Mouse (Mus musculus) embryonic fibroblast, embryonic 13.5 days (primary cell): ENCODE data around the gene Cfap73. TPM values are rescaled to one million over a fixed set of nuclear protein-coding genes. Genes with fewer than 3 reads are reported as not detected.

ENCODE experiments used
- H3K27ac ChIP-seq: 2 replicates; pipeline ENCODE4 v1.5.1; 2012; ENCODE audit warnings: low read length, control low read depth, inconsistent platforms; ENCODE audit not compliant: insufficient read depth
- H3K4me1 ChIP-seq: 2 replicates; pipeline ENCODE4 v1.6.1; 2011; ENCODE audit warnings: low read length; ENCODE audit not compliant: control insufficient read depth, insufficient read depth
- H3K4me3 ChIP-seq: 2 replicates; pipeline ENCODE4 v1.5.1; 2011; ENCODE audit warnings: mild to moderate bottlenecking, control low read depth, low read length; ENCODE audit not compliant: insufficient read depth
- CTCF ChIP-seq: IDR thresholded peaks from 2 replicates; pipeline ENCODE4 v1.5.1; 2011; ENCODE audit warnings: mild to moderate bottlenecking, control low read depth, low read length, moderate library complexity, borderline replicate concordance; ENCODE audit not compliant: insufficient read depth
- POLR2A ChIP-seq: IDR thresholded peaks from 2 replicates; pipeline ENCODE4 v1.6.1; 2011; ENCODE audit warnings: low read depth, mild to moderate bottlenecking, control low read depth, low read length, moderate library complexity
- polyA plus RNA-seq: library from polyadenylated mRNA; stranded (reverse); fragments of >200 nt; gene quantifications from 2 replicates; pipeline ENCODE4 v1.2.4, GENCODE M21; 2011; ENCODE audit warnings: low read depth; ENCODE audit not compliant: missing spikeins, insufficient read length

The Cfap73 gene
- polyA plus RNA-seq, 1 experiment = not detected

DNA sequence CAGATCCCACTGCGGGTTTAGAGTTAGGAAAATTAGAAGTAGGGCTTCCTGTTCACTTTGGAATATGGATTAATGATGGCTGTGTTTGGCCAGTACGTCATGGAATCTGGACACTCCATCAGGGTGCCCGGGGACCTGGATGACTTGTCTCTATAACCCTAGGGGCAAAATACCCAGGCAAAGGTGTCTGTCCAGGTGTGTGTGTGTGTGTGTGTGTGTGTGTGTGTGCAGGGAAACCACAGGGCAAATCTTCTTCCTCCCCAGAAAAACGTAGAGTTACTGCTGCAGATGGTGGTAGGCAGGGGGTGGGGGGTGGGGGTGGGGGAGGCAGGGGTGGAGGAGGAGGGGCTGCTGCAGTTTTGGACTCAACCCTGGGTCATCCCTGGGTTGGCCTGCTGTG is 13.3 kb upstream of the Cfap73 start:
- Histone ChIP-seq H3K4me1 (no peaks in the 10 kb centered on the region), H3K4me3 (no peak overlapping the region), H3K27ac (no peak overlapping the region)
- TF ChIP-seq CTCF (no peak), POLR2A (no peak)

DNA sequence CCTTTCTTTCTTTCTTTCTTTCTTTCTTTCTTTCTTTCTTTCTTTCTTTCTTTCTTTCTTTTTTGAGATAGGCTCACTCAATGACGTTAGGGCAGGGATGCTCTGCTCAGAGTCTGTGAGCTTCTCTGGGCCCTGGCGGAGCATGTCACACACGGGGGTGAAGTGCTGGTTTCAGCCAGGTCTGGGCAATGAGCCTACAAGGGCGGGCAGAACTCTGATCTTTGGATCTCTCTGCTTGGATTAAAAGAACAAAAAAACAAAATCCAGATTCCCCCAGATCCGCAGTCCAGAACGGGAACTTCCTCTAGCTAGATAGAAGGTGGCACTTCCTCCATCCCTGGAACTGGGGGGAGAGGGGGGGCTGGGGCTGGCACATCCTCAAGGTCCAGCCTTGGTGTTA is 11.8 kb upstream of the Cfap73 start:
- TF ChIP-seq POLR2A (no peak), CTCF (no peak)
- no peak overlapping the region for H3K27ac ChIP-seq
- H3K4me3 ChIP-seq = no peak overlapping the region
- no peaks in the 10 kb centered on the region for H3K4me1 ChIP-seq

DNA sequence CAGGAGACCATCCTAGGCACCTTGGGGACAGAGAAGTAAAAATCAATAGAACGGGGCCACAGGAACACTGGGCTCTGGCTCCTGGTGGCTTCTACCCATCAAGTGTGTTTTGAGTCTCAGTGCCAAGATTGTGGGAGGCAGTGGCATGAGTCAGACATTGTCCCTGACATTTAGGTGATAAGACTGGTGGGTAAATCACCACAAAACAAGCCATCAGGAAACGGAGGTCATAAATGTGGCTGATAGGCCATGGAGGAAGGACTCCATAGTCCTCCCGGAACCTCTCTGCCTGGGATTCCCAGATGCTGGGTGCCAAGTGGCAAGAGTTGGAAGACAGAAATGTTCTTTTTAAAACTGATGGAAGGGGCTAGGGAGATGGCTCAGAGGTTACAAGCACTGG is 10.2 kb upstream of the Cfap73 start:
- TF ChIP-seq POLR2A (no peak), CTCF (no peak)
- no peak overlapping the region for H3K4me3 ChIP-seq
- no peak overlapping the region for H3K27ac ChIP-seq
- no peaks in the 10 kb centered on the region for H3K4me1 ChIP-seq

DNA sequence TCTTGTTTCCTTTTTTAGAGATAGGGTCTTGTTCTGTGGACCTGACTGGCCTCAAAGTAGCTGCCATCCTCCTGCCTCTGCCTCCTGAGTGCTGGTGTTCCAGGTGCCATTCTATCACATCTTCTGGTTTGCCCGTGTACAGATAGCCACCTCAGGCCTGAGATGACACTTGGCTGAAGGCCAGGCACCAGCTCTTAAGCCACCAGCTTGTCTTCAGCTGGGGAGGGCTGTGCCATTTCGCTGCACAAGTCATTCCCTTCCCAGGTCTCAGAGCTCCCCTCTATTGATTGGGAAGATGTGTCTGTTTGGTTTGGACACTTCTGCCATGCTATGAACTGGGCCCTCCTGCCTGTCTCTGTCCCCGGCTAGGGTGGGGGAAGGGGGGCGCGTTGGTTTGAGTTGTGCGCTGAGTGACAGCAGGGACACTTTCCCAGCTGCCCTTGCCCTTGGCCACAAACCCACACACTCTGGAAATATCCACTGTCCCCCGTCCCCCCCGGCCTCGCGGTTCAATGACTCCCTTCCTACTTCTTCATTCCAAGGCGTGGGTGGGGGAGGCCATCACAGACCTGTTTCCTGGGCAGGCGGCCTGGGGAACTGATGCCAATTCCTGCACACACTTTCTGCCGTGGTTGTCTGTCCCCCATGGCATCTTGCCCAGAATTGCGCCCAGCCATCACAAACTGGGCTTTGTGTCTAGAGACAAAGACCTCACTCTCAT is 9.5 kb upstream of the Cfap73 start:
- no peak for TF ChIP-seq CTCF
- no peak for TF ChIP-seq POLR2A
- H3K4me1 ChIP-seq = no peaks in the 10 kb centered on the region
- H3K27ac ChIP-seq = no peak overlapping the region
- no peak overlapping the region for H3K4me3 ChIP-seq

DNA sequence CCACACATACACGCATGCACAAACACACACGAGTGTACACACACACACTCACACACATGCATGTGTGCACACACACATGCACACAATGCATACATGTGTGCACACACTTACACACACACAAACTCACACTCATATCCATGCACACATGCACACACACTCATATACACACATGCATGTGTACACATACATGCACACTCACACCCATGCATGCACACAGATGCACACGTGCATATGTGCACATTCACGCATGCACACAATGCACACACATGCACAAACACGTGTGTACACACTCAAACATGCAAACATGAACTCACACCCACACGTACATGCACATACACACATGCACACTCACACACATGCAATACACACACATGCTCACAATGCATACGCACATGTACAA is 6.1 kb upstream of the Cfap73 start:
- H3K4me1 ChIP-seq = no peaks in the 10 kb centered on the region
- no peak overlapping the region for H3K4me3 ChIP-seq
- TF ChIP-seq POLR2A (no peak), CTCF (no peak)
- no peak overlapping the region for H3K27ac ChIP-seq

DNA sequence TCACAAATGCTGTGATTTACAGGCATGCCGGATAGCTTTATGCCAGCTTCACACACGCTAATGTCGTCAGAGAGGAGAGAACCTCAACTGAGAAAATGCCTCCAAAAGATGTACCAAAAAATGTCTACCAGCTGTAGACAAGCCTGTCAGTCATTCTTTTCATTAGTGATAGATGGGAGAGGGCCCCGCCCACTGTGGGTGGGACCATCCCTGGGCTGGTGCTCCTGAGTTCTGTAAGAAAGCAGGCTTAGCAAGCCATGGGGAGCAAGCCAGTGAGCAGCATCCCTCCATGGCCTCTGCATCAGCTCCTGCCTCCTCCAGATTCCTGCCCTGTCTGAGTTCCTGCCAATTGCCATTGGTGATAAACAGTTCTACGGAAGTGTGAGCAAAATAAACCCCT is 1.6 kb upstream of the Cfap73 start:
- no peaks in the 10 kb centered on the region for H3K4me1 ChIP-seq

DNA sequence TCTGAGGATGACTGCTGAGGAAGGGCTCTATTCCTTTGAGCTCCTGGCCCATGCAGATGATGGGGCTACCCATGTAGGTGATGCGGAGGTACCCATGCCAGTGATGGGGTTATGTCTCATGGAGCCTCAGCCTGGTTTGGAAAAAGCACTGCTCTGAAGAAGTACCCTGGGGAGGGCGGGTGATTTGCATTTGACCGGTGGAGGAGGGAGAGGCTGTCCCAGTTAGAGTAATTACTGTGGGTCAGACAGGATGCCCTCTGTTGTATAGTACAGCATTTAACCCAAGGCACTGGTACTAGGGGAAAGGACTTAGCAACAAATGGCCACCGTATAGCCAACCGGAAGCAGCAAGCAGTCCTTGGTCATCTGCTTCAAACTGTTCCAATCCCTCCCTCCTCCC is 825 bp upstream of the Cfap73 start:
- Histone ChIP-seq H3K4me3 (no peak overlapping the region), H3K4me1 (no peaks in the 10 kb centered on the region), H3K27ac (no peak overlapping the region)
- no peak for TF ChIP-seq CTCF
- no peak for TF ChIP-seq POLR2A

More for the DNA sequence above, 1.6 kb upstream of the Cfap73 start:
- Histone ChIP-seq H3K27ac (no peak overlapping the region), H3K4me3 (no peak overlapping the region)
- TF ChIP-seq POLR2A = no peak
- no peak for TF ChIP-seq CTCF

DNA sequence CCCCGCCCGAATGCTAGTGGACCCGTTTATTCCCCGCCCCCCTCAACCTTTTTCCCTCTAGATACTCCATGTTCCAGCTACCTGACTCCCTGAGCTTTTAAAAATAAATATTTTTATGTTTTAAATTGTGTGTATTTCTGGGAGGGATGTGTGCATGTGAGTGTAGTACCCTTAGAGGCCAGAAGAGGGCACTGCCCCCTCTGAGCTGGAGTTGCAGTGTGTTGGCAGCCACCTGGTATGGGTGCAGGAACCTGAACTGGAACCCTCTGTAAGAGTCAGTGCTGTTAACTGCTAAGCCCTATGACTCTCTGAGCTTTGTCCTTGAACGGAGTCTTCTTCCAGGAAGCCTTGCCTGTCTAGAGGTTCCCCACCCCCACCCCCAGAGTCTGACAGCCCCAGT is 2.1 kb downstream of the Cfap73 start:
- H3K27ac ChIP-seq = no peak overlapping the region
- no peak for TF ChIP-seq POLR2A
- TF ChIP-seq CTCF = no peak
- no peaks in the 10 kb centered on the region for H3K4me1 ChIP-seq
- no peak overlapping the region for H3K4me3 ChIP-seq

DNA sequence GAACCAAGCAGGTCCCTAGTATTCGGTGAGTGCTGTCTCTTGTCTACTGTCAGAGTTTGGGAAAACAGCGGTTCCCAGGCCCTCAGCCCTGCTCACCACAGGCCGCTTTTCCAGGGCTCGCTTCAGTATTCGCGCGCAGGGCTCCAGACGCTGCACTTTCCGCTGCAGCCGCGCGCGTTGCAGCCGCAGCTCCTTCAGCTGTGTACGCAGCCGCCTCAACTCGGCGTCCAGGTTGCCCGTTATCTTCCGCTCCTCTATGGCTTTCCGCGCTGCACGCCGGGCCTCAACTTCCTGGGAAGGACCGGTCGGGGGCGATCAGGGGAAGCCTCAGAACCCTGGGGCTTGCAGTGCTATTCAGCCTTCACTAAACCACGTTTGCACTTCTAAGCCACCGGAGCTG is 2.9 kb downstream of the Cfap73 start:
- no peaks in the 10 kb centered on the region for H3K4me1 ChIP-seq
- H3K27ac ChIP-seq = no peak overlapping the region
- no peak for TF ChIP-seq CTCF
- no peak for TF ChIP-seq POLR2A
- no peak overlapping the region for H3K4me3 ChIP-seq

DNA sequence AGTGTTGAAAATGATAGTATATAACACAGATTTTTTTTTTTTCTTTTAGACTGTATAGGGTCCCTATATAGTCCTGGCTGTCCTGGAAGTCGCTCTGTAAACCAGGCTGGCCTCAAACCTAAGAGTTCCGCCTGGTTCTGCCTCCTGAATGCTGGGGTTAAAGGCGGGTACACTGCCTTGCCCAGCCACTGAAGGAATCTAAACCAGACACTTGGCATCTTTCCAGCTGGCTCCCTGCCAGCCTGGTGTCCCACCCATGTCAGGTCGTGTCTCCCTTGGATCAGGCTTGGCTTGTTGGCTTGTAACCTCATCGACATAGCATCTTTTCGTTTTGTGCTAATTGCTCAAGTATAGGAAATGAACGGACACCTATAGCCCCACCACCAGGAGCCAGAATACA is 5.4 kb downstream of the Cfap73 start:
- no peak overlapping the region for H3K4me3 ChIP-seq
- no peak for TF ChIP-seq POLR2A
- TF ChIP-seq CTCF = no peak
- no peak overlapping the region for H3K27ac ChIP-seq
- no peaks in the 10 kb centered on the region for H3K4me1 ChIP-seq
